Mouse (Mus musculus) gastrocnemius, adult 8-10 months (tissue): ENCODE data around the gene Crabp1. TPM values are rescaled to one million over a fixed set of nuclear protein-coding genes. Genes with fewer than 3 reads are reported as not detected.

Source experiments
- DNase-seq, 2 experiments: peaks; one replicate each; pipeline ENCODE4 v3.0.0; 2022; ENCODE audit warnings: low spot score in 2 of 2
- total RNA-seq, 4 experiments: library from RNA; stranded (reverse); gene quantifications; 2 replicates each; pipeline ENCODE4 v1.2.4; 2022

Crabp1 gene
- 1 to 10 TPM in 1 of 4 experiments, under 1 TPM in 2, not detected in 1; 0.41 to 2.0 (median 0.88) TPM for total RNA-seq

DNA sequence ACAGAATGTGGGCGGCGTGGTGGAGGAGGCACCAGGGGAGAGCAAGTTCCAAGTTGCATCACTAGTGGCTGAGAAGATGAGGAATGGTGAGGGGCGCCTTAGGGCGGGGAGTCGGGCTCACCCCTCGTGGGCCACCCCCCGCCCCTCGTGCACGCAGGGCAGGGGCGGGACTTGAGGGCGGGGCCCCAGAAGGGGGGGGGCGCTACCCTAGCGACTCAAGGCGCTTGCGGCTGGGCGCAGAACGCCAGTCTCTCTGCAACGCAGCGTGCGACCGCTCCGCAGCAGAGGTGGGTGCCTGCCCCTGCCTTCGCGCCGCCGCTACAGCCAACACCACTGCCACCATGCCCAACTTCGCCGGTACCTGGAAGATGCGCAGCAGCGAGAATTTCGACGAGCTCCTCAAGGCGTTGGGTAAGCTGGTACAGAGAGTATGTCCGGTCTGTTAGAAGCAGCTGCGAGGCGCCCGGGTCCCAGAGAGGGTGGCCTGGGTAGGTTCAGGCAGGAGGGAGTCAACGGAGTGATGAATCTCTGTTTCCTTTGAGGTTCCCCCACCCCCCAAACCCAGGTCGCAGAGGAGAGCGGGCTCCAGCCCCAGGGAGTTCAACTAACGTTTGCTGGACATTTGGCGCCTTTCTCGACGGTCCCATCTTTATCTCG is at the start of gene Crabp1:
Gene Crabp1 (plus strand): TSS at position 188 of the 657 bp plus-strand sequence.
- no peak for DNase-seq

DNA sequence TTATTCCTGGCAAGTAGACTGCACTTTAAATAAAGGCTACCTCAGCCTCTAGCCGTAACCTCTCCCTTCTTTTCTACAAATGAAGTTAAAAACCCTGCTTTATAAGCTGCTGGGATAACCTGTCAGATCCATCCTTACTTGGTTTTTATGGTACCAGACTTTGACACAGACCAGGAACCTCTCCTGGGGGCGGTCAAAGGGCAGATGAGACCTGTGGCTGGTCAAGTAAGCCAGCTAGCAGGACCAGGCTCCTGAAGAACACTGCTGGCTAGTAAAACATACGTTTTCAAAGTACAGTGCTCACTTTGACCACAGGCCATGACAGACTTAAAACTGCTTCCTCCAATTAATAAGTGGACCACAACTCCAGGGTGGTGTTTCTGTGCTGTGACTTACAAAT is 48.8 kb upstream of the Crabp1 start:
- no peak for DNase-seq

DNA sequence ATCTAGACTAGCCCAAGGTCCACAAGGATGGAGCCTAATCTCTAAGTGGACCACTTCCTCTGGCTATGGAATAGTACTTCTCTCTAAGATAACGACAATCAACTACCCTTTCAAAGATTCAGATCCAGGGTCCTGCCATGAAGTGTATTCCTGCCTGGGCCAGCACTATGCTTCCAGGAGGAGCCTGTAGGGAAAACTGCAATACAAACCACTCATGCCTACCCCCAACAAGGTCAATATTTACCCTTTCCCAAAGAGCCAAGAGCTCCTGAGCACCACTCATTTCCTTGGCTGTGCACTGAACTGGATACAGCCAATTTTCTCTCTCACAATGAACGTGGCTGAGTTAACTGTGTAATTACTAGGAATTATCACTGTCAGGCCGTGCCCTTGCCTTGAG is 47.0 kb upstream of the Crabp1 start:
- DNase-seq = no peak

DNA sequence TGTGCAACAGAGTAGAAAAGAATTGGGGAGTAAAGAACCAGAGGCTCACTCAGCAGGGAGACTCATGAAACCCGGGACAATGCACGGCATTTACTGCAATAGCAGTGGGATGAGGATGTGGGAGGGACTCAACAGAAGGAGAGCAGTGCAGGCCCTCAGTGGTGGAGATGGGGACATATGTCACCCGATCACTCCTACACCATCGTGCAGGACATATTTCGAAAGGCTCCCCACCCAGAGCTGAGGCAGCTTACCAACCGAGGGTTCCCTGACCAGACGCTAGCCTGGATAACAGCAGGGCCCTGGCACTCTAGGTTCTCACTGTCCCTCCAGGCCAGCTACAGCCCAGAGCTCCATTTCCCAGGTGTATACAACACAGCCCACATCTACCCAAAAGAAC is 42.4 kb upstream of the Crabp1 start:
- DNase-seq = no peak

GRCm38 (mm10) chr9:54722596-54722995 is 42.0 kb upstream of the Crabp1 start:
- no peak for DNase-seq

- no peak for DNase-seq
Measured at GRCm38 (mm10) chr9:54726315-54726714, 38.2 kb upstream of the Crabp1 start.

GRCm38 (mm10) chr9:54732122-54732521 is 32.4 kb upstream of the Crabp1 start:
- no peak for DNase-seq

GRCm38 (mm10) chr9:54733921-54734638 is 30.5 kb upstream of the Crabp1 start, which contains the start of gene Wdr61:
Wdr61 (minus strand) TSS chr9:54734519.
- peak; percentile 95 for DNase-seq

DNA sequence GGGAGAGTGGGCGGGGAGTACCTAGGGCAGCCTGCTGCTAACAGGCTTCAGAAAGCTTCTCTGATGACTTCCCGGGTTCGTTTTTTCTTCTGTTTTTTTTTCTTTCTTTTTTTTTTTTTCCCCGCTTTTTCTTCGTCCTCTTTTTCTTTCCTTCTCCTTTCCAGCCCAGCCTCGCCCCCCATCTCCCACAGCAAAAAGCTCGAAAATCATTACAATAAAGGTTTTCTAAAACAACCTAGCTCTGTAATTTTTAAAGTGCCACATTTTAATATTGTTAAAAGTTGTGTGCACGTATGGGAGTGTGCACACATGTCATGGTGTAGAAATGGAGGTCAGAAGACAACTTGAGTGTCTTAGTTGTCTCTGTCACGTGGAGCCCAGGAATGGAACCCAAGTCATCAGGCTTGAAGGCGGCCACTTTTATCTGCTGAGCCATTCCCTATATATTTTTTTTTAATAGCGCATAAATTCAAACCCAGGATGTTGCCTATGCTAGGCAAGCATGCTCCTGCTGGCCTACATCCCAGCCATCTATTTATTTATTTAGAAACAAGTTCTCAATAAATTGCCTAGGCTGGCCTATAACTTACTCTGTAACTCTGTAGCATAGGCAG is 29.8 kb upstream of the Crabp1 start:
- no peak for DNase-seq

- no peak for DNase-seq
Measured at GRCm38 (mm10) chr9:54736284-54736701, 28.3 kb upstream of the Crabp1 start.

DNA sequence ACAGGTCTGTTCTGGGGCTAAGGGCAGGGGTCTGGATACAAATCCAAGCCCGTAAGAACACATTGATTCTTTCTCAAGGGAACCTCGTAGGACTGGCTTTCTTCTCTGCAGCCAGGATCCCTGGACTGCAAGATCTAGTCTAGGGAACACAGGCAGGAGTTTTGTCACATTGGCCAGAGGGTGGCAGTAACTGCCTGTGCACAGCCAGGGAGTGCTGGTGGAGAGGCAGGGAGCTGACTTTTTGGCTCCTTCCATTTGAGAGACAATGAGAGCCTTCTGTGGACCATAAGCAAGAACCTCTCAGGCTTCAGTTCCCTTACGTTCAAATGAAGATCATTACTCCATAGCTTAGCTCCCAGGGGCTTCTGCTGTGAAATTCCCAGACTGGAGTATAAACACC is 26.2 kb upstream of the Crabp1 start:
- DNase-seq = no peak

- DNase-seq = no peak
Measured at GRCm38 (mm10) chr9:54743891-54744290, 20.7 kb upstream of the Crabp1 start.

DNA sequence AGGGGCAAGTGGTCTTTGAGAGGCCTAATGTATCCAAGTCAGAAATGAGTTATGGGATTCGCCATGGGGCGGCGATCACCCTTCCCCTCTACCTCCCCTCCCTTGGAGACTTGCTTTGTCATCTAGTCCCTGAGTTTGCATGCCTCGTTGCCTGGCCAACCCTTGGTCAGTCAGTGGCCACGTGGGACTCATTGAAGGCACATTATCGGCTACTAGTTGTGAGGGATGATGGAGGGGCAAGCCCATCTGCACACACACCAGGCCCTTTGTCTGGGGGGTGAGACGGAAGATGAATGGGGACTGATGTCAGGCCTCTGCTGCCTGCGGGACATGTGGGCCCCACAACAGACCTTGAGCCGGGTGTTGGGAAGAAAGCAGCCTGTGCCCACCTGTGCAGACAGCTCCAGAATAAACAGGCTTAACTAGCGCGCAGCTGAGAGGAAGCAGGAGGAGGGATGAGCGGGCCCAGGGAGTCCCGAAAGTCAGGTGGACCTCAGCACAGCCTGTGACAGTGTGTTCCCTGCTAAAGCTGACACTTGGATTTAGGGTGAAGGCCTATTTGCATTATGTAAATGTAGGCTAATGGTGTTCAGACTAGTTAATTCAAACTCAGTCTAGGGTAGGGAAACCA is 18.7 kb upstream of the Crabp1 start:
- no peak for DNase-seq

- no peak for DNase-seq
Measured at GRCm38 (mm10) chr9:54750215-54750981, 14.2 kb upstream of the Crabp1 start.

DNA sequence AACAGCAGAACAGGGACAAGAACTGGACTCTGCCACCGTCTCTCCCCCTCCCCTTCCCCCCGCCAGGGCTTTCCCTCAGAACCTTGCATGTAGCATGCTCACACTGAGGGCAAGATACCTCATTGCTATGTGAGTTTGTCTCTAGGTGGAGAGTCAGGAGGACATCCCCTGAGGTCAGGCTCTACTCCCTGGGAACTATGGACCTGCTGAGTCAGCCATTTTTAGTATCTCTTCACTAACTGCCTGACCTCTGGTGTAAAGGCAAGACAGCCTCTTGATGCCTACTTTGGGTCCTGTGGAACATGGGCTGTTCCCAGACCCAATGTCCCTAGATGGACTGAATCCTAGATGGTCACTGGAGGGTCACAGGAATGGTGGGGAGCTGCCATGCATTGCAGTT is 12.9 kb upstream of the Crabp1 start:
- no peak for DNase-seq

DNA sequence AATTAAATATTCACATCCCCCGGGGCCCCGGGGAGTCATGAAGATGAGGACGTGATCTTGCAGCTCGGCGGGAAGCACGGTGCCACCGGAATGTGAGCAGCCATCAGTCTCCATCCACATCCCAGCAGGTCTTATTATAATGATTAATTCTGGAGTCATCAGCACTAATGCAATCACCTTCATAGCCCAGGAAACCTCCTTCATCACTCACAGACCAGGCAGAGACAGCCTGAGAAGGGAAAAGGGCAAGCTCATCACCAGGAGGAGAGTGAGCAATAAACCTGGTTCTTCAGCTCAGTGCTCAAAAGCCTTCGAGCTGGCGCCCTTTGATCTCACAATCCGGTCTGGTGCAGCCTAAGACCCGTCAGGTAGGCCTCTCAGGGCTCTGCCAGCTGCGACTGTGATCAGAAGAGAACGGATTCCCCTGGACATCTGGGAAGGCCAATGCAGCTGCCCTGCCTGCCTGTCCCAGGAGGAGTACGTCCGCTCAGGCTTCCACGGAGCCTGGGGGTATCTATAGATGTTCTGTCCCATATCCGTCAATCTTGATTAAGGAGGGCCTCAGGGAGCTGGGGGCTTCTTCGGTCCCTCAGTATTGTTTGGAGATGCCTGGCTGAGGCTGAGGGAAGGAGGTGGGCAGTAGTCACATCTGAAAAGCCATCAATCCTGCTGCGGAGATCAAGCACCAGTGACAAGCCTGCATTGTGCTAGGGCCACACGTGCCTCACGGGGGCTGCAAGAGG is 12.2 kb upstream of the Crabp1 start:
- no peak for DNase-seq

- DNase-seq = no peak
Measured at GRCm38 (mm10) chr9:54752944-54753295, 11.6 kb upstream of the Crabp1 start.

GRCm38 (mm10) chr9:54759592-54759991 is 5.0 kb upstream of the Crabp1 start:
- no peak for DNase-seq

DNA sequence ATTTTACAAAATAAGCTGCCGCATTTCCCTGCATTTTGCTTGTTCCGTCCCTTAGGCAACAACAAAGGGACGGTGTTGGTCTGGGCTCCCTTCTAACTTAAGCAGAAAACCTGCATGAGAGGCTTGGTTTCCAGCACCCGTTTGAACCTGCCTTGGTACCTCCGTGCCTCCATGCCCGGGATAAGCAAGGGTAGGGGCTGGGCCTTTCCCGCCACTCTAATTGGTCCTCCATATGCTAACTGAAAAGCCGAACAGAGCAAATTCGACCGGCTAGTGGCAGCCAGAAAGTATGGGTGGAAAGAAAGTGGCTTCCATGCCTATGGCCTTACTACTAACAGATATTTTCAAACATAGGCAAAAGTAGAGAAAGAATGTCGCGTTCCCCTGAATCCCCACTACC is 457 bp upstream of the Crabp1 start:
- no peak for DNase-seq

DNA sequence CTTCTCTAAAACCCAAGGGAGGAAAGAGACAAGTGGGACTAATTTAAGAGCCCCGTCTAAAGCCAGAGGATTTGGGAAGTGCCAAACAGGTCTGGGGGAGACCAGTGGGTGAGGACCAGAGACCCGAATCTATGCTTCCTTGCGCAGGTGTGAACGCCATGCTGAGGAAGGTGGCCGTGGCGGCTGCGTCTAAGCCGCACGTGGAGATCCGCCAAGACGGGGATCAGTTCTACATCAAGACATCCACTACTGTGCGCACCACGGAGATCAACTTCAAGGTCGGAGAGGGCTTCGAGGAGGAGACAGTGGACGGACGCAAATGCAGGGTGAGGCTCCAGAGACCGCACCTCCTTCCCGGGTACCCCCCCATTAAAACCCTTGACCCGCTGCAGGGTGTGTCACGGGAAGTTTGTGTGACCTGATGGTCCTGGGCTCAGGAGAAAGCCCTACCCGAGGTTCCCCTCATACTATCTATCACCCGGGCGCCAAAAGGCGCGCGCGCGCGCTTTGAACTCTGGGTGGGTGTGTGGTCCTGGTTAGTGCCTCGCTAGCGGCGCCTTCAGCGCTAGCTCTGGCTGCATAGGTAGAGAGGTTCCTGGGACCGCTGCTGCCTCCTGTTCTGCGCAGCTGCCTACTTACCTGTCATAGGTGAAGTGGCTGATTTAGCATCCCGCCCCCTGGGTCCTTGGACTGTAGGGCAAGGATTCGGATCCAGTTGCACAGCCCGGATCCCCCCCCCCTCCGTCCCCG is 963 bp downstream of the Crabp1 start:
- DNase-seq = no peak
